Mouse (Mus musculus): ENCODE measurements at regions not wholly inside any gene's neighbourhood (a gene's known extent, or its start where the extent isn't known, plus 50 kb on each side); places are given as distances from the start of the nearest gene placed in this dataset.

- H3K9ac ChIP-seq (ENCODE audit: low read depth, low read length) = no peak overlapping the region
- no peaks in the 10 kb centered on the region for H3K27me3 ChIP-seq (ENCODE audit: control insufficient read depth, insufficient read depth, low read depth, low read length)
- no peak overlapping the region for H3K4me2 ChIP-seq (ENCODE audit: low read depth, low read length)
- 53% methylated on average over 3 of the region's 3 CpGs for WGBS (ENCODE audit: insufficient replicate concordance)
- no peak overlapping the region for H3K4me3 ChIP-seq (ENCODE audit: low read depth, low read length)
- no peak overlapping the region for H3K27ac ChIP-seq (ENCODE audit: low read length)
- no peaks in the 10 kb centered on the region for H3K9me3 ChIP-seq (replicated peaks; ENCODE audit: control insufficient read depth, low read length)
- no peaks in the 10 kb centered on the region for H3K4me1 ChIP-seq (ENCODE audit: control insufficient read depth, low read depth, low read length)
- no peak for ATAC-seq (ENCODE audit: low read depth)
- H3K36me3 ChIP-seq (ENCODE audit: control insufficient read depth, insufficient read depth) = no peaks in the 10 kb centered on the region
These were observed 237.5 kb downstream of the Gm11146 start for GRCm38 (mm10) chr16:77364439-77364838.

GRCm38 (mm10) chr16:77359190-77359589 is 242.7 kb downstream of the Gm11146 start:
- peak; percentile 65 for ATAC-seq (ENCODE audit: low read depth)
- H3K27ac ChIP-seq (ENCODE audit: low read length) = no peak overlapping the region

GRCm38 (mm10) chr16:77355260-77355659 is 246.6 kb downstream of the Gm11146 start:
- Histone ChIP-seq H3K4me3 (ENCODE audit: low read depth, low read length) (no peak overlapping the region), H3K27me3 (ENCODE audit: control insufficient read depth, insufficient read depth, low read depth, low read length) (no peaks in the 10 kb centered on the region), H3K9me3 (replicated peaks; ENCODE audit: control insufficient read depth, low read length) (no peaks in the 10 kb centered on the region), H3K4me1 (ENCODE audit: control insufficient read depth, low read depth, low read length) (no peaks in the 10 kb centered on the region), H3K27ac (ENCODE audit: low read length) (no peak overlapping the region), H3K4me2 (ENCODE audit: low read depth, low read length) (no peak overlapping the region), H3K36me3 (ENCODE audit: control insufficient read depth, insufficient read depth) (no peaks in the 10 kb centered on the region), H3K9ac (ENCODE audit: low read depth, low read length) (no peak overlapping the region)
- no peak for ATAC-seq (ENCODE audit: low read depth)
- 74% methylated on average over 5 of the region's 5 CpGs for WGBS (ENCODE audit: insufficient replicate concordance)

More at GRCm38 (mm10) chr16:77359190-77359589, 242.7 kb downstream of the Gm11146 start:
- Histone ChIP-seq H3K9ac (ENCODE audit: low read depth, low read length) (no peak overlapping the region), H3K4me2 (ENCODE audit: low read depth, low read length) (0 out of 2 replicates have a peak overlapping the region, but pooled peaks have one; percentile 17), H3K4me3 (ENCODE audit: low read depth, low read length) (no peak overlapping the region), H3K9me3 (replicated peaks; ENCODE audit: control insufficient read depth, low read length) (no peaks in the 10 kb centered on the region), H3K36me3 (ENCODE audit: control insufficient read depth, insufficient read depth) (no peaks in the 10 kb centered on the region), H3K27me3 (ENCODE audit: control insufficient read depth, insufficient read depth, low read depth, low read length) (no peaks in the 10 kb centered on the region), H3K4me1 (ENCODE audit: control insufficient read depth, low read depth, low read length) (no peaks in the 10 kb centered on the region)
- WGBS (ENCODE audit: insufficient replicate concordance) = 73% methylated on average over 5 of the region's 5 CpGs

GRCm38 (mm10) chr16:77354201-77354712 is 247.6 kb downstream of the Gm11146 start:
- 62% methylated on average over 3 of the region's 3 CpGs for WGBS (ENCODE audit: insufficient replicate concordance)
- H3K4me3 ChIP-seq (ENCODE audit: low read depth, low read length) = no peak overlapping the region
- no peaks in the 10 kb centered on the region for H3K4me1 ChIP-seq (ENCODE audit: control insufficient read depth, low read depth, low read length)
- H3K27me3 ChIP-seq (ENCODE audit: control insufficient read depth, insufficient read depth, low read depth, low read length) = no peaks in the 10 kb centered on the region
- H3K4me2 ChIP-seq (ENCODE audit: low read depth, low read length) = no peak overlapping the region
- H3K9me3 ChIP-seq (replicated peaks; ENCODE audit: control insufficient read depth, low read length) = no peaks in the 10 kb centered on the region
- H3K27ac ChIP-seq (ENCODE audit: low read length) = no peak overlapping the region
- no peaks in the 10 kb centered on the region for H3K36me3 ChIP-seq (ENCODE audit: control insufficient read depth, insufficient read depth)
- no peak overlapping the region for H3K9ac ChIP-seq (ENCODE audit: low read depth, low read length)
- no peak for ATAC-seq (ENCODE audit: low read depth)

- Histone ChIP-seq H3K27ac (ENCODE audit: low read length) (no peak overlapping the region), H3K4me1 (ENCODE audit: control insufficient read depth, low read depth, low read length) (no peaks in the 10 kb centered on the region), H3K4me3 (ENCODE audit: low read depth, low read length) (no peak overlapping the region), H3K36me3 (ENCODE audit: control insufficient read depth, insufficient read depth) (no peaks in the 10 kb centered on the region), H3K4me2 (ENCODE audit: low read depth, low read length) (no peak overlapping the region), H3K9ac (ENCODE audit: low read depth, low read length) (no peak overlapping the region), H3K27me3 (ENCODE audit: control insufficient read depth, insufficient read depth, low read depth, low read length) (no peaks in the 10 kb centered on the region), H3K9me3 (replicated peaks; ENCODE audit: control insufficient read depth, low read length) (no peaks in the 10 kb centered on the region)
- WGBS (ENCODE audit: insufficient replicate concordance) = 31% methylated on average over 7 of the region's 7 CpGs
- no peak for ATAC-seq (ENCODE audit: low read depth)
These were observed 255.8 kb downstream of the Gm11146 start for GRCm38 (mm10) chr16:77346128-77346527.

GRCm38 (mm10) chr16:77332285-77332684 is 269.6 kb downstream of the Gm11146 start:
- 61% methylated on average over 6 of the region's 6 CpGs for WGBS (ENCODE audit: insufficient replicate concordance)
- no peak overlapping the region for H3K27ac ChIP-seq (ENCODE audit: low read length)
- H3K4me3 ChIP-seq (ENCODE audit: low read depth, low read length) = no peak overlapping the region
- no peak for ATAC-seq (ENCODE audit: low read depth)
- H3K36me3 ChIP-seq (ENCODE audit: control insufficient read depth, insufficient read depth) = no peaks in the 10 kb centered on the region
- no peak overlapping the region for H3K9ac ChIP-seq (ENCODE audit: low read depth, low read length)
- H3K27me3 ChIP-seq (ENCODE audit: control insufficient read depth, insufficient read depth, low read depth, low read length) = no peaks in the 10 kb centered on the region
- H3K4me2 ChIP-seq (ENCODE audit: low read depth, low read length) = no peak overlapping the region
- H3K4me1 ChIP-seq (ENCODE audit: control insufficient read depth, low read depth, low read length) = no peaks in the 10 kb centered on the region
- H3K9me3 ChIP-seq (replicated peaks; ENCODE audit: control insufficient read depth, low read length) = no peaks in the 10 kb centered on the region

GRCm38 (mm10) chr16:77330996-77331395 is 270.9 kb downstream of the Gm11146 start:
- H3K9me3 ChIP-seq (replicated peaks; ENCODE audit: control insufficient read depth, low read length) = no peaks in the 10 kb centered on the region
- H3K4me2 ChIP-seq (ENCODE audit: low read depth, low read length) = peak overlapping the region; percentile 30
- peak overlapping the region; percentile 31; the same call in 1 of the 2 replicates for H3K4me3 ChIP-seq (ENCODE audit: low read depth, low read length)
- WGBS (ENCODE audit: insufficient replicate concordance) = 23% methylated on average over 8 of the region's 8 CpGs
- H3K9ac ChIP-seq (ENCODE audit: low read depth, low read length) = no peak overlapping the region
- H3K36me3 ChIP-seq (ENCODE audit: control insufficient read depth, insufficient read depth) = no peaks in the 10 kb centered on the region
- no peaks in the 10 kb centered on the region for H3K27me3 ChIP-seq (ENCODE audit: control insufficient read depth, insufficient read depth, low read depth, low read length)
- ATAC-seq (ENCODE audit: low read depth) = peak; percentile 25; the same call in 1 of the 2 replicates
- peak overlapping the region; percentile 69 for H3K27ac ChIP-seq (ENCODE audit: low read length)
- H3K4me1 ChIP-seq (ENCODE audit: control insufficient read depth, low read depth, low read length) = no peaks in the 10 kb centered on the region

- H3K27ac ChIP-seq (ENCODE audit: low read length) = peak overlapping the region; percentile 82
- no peaks in the 10 kb centered on the region for H3K9me3 ChIP-seq (replicated peaks; ENCODE audit: control insufficient read depth, low read length)
- WGBS (ENCODE audit: insufficient replicate concordance) = 29% methylated on average over 10 of the region's 10 CpGs
- peak; percentile 84 for ATAC-seq (ENCODE audit: low read depth)
- no peaks in the 10 kb centered on the region for H3K4me1 ChIP-seq (ENCODE audit: control insufficient read depth, low read depth, low read length)
- peak overlapping the region; percentile 41 for H3K9ac ChIP-seq (ENCODE audit: low read depth, low read length)
- peak overlapping the region; percentile 54 for H3K4me2 ChIP-seq (ENCODE audit: low read depth, low read length)
- peak overlapping the region; percentile 53 for H3K4me3 ChIP-seq (ENCODE audit: low read depth, low read length)
- H3K27me3 ChIP-seq (ENCODE audit: control insufficient read depth, insufficient read depth, low read depth, low read length) = no peaks in the 10 kb centered on the region
- H3K36me3 ChIP-seq (ENCODE audit: control insufficient read depth, insufficient read depth) = no peaks in the 10 kb centered on the region
These were observed 272.0 kb downstream of the Gm11146 start for GRCm38 (mm10) chr16:77329711-77330530.

- no peaks in the 10 kb centered on the region for H3K9me3 ChIP-seq (replicated peaks; ENCODE audit: control insufficient read depth, low read length)
- H3K4me1 ChIP-seq (ENCODE audit: control insufficient read depth, low read depth, low read length) = no peaks in the 10 kb centered on the region
- peak overlapping the region; percentile 53 for H3K4me3 ChIP-seq (ENCODE audit: low read depth, low read length)
- ATAC-seq (ENCODE audit: low read depth) = peak; percentile 46; the same call in 1 of the 2 replicates
- H3K27ac ChIP-seq (ENCODE audit: low read length) = peak overlapping the region; percentile 82
- H3K4me2 ChIP-seq (ENCODE audit: low read depth, low read length) = peak overlapping the region; percentile 54
- H3K36me3 ChIP-seq (ENCODE audit: control insufficient read depth, insufficient read depth) = no peaks in the 10 kb centered on the region
- peak overlapping the region; percentile 41 for H3K9ac ChIP-seq (ENCODE audit: low read depth, low read length)
- H3K27me3 ChIP-seq (ENCODE audit: control insufficient read depth, insufficient read depth, low read depth, low read length) = no peaks in the 10 kb centered on the region
- WGBS (ENCODE audit: insufficient replicate concordance) = 14% methylated on average over 17 of the region's 17 CpGs
These were observed 272.7 kb downstream of the Gm11146 start for GRCm38 (mm10) chr16:77329160-77329691.

Measured in liver, embryonic 16.5 days (tissue).